ENCODE assay signal across 8 mouse cellular contexts in the genomic region with DNA sequence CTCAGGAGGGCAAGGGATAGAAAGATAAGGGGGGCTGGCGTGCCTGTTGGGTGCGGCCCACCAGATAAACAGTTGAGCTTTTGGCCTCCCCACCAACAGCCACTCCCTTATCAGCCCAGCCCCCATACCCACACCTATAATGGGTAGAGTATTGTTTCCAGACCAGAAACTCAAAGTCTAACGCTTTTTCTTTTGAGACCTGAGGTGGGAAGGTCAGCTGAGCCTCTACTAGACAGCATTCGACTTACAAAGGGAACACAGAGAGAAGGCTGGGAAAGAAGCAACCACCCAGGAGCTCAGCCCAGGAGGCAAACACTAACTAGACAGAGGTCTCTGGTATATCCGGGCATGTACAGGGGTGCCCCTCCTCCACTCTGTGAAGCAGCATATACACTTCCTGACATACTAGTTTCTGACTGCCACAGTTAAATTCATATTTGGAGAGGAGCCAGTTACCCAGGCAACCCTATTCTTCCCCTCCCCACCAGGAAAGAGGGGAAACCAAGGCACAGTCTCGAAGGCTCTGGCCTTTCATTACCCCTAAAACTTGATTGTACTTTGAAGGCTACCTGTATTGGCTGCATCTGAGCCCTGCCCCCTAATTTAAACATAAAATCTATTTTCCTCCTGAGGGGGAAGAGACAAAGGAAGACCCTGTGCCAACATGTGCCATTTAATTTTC. TPM values are rescaled to one million over a fixed set of nuclear protein-coding genes. Genes with fewer than 3 reads are reported as not detected.
DNase-seq lines count a peak whose midpoint lies in the region; ATAC-seq and TF ChIP-seq lines count a peak whose summit lies in the region.

No protein-coding gene starts in this region.

- H3K9me3 ChIP-seq in forebrain, embryonic 12.5 days = no peaks in the 10 kb centered on the region
- H3K9me3 ChIP-seq in liver, embryonic 14.5 days (ENCODE audit: control insufficient read depth, low read length) = no peaks in the 10 kb centered on the region
- no peaks in the 10 kb centered on the region for H3K9me3 ChIP-seq in stomach, embryonic 15.5 days

- no peak for TF ChIP-seq CTCF in liver, embryonic 14.5 days (IDR thresholded peaks at IDR 0.05; ENCODE audit: low read depth)

- peak overlapping the region; percentile 95 for H3K4me3 ChIP-seq in forebrain, embryonic 12.5 days (replicated peaks)
- peak overlapping the region; percentile 71 to 100 for H3K4me3 ChIP-seq in liver, embryonic 14.5 days (ENCODE audit: insufficient read depth in 1 of 2, low read depth in 2 of 2, low read length in 2 of 2)
- H3K4me3 ChIP-seq in stomach, embryonic 15.5 days (replicated peaks) = peak overlapping the region; percentile 74

- peaks cover 41% of the 10 kb centered on the region for H3K36me3 ChIP-seq in forebrain, embryonic 12.5 days (replicated peaks)
- peaks cover 44% of the 10 kb centered on the region for H3K36me3 ChIP-seq in liver, embryonic 14.5 days (replicated peaks; ENCODE audit: control insufficient read depth, insufficient read depth, low read depth)
- H3K36me3 ChIP-seq in stomach, embryonic 15.5 days = peaks cover 44% of the 10 kb centered on the region

- intact Hi-C loops in heart, postnatal 14 days (cut with DNase I) = no loop called here

- peak; percentile 88 for TF ChIP-seq EP300 in liver, embryonic 14.5 days (IDR thresholded peaks at IDR 0.05; ENCODE audit: low read depth)

- peak; percentile 57 for ATAC-seq in CD4-positive, CD25-positive, alpha-beta regulatory T cell, adult 4 months
- no peak for ATAC-seq in forebrain, embryonic 12.5 days (ENCODE audit: low FRiP score)
- peak; percentile 71 for ATAC-seq in liver, embryonic 14.5 days (ENCODE audit: insufficient read depth)
- ATAC-seq in stomach, embryonic 15.5 days (ENCODE audit: insufficient read depth, low FRiP score, low read depth) = 0 out of 2 replicates have a peak, but pooled peaks have one; percentile 11

- H3K27me3 ChIP-seq in forebrain, embryonic 12.5 days = no peaks in the 10 kb centered on the region
- no peaks in the 10 kb centered on the region for H3K27me3 ChIP-seq in liver, embryonic 14.5 days (ENCODE audit: control insufficient read depth, insufficient read depth, low read length)
- no peaks in the 10 kb centered on the region for H3K27me3 ChIP-seq in stomach, embryonic 15.5 days (replicated peaks)

- DNase-seq in heart, adult 11 months = peak; percentile 92
- DNase-seq in heart, postnatal 14 days = no peak
- peak in 2 of 3 experiments; percentile 64 to 69 for DNase-seq in liver, embryonic 14.5 days (ENCODE audit: low read depth in 3 of 3, low spot score in 3 of 3)
- DNase-seq in urinary bladder, postnatal 36 days (ENCODE audit: low spot score in 2 of 2) = no peak
- DNase-seq in embryo, embryonic 9.5 days (ENCODE audit: extremely low spot score) = no peak

- H3K4me2 ChIP-seq in forebrain, embryonic 12.5 days = peak overlapping the region; percentile 100
- H3K4me2 ChIP-seq in liver, embryonic 14.5 days (ENCODE audit: low read depth) = peak overlapping the region; percentile 95
- H3K4me2 ChIP-seq in stomach, embryonic 15.5 days = peak overlapping the region; percentile 90

- H3K9ac ChIP-seq in forebrain, embryonic 12.5 days = peak overlapping the region; percentile 99
- peak overlapping the region; percentile 98 for H3K9ac ChIP-seq in liver, embryonic 14.5 days (replicated peaks)
- H3K9ac ChIP-seq in stomach, embryonic 15.5 days = peak overlapping the region; percentile 80

- WGBS in forebrain, embryonic 12.5 days = 18% methylated on average over 6 of the region's 6 CpGs
- WGBS in liver, embryonic 14.5 days (ENCODE audit: insufficient replicate concordance) = 4% methylated on average over 6 of the region's 6 CpGs
- WGBS in stomach, embryonic 15.5 days = 16% methylated on average over 6 of the region's 6 CpGs

- peaks cover 56% of the 10 kb centered on the region for H3K4me1 ChIP-seq in forebrain, embryonic 12.5 days
- H3K4me1 ChIP-seq in liver, embryonic 14.5 days (replicated peaks; ENCODE audit: control insufficient read depth in 2 of 2, insufficient read depth in 2 of 2, low read length in 1 of 2) = peaks cover 41 to 43% of the 10 kb centered on the region in 2 experiments
- H3K4me1 ChIP-seq in stomach, embryonic 15.5 days = peaks cover 43% of the 10 kb centered on the region

- H3K27ac ChIP-seq in forebrain, embryonic 12.5 days = peak overlapping the region; percentile 99
- peak overlapping the region; percentile 86 for H3K27ac ChIP-seq in liver, embryonic 14.5 days
- H3K27ac ChIP-seq in stomach, embryonic 15.5 days = peak overlapping the region; percentile 89

RNA-seq across cellular contexts. Expression of a gene that starts 7.3 kb away (rescaled TPM):
- total RNA-seq in heart, postnatal 14 days (2021) = 10 to 100 TPM; 13.8 to 14.1 TPM
- 10 to 100 TPM; 20.3 to 20.4 TPM for polyA plus RNA-seq in CD4-positive, CD25-positive, alpha-beta regulatory T cell, adult 4 months (2017; shearing (Covaris generic))
- polyA plus RNA-seq in forebrain, embryonic 12.5 days (2016; fragmentation: Nextera tagmentation; extraction: Ambion mirVana) = 37.1 and 41.7 TPM in 2 replicates
- 17.5 and 19.4 TPM in 2 replicates for polyA plus RNA-seq in liver, embryonic 14.5 days (2012; rRNA removed)
- 25.0 and 28.0 TPM in 2 replicates for polyA plus RNA-seq in liver, embryonic 14.5 days (2014; fragmentation: Nextera tagmentation; extraction: Ambion mirVana)
- 32.7 and 37.5 TPM in 2 replicates for polyA plus RNA-seq in stomach, embryonic 15.5 days (2015; fragmentation: Nextera tagmentation; extraction: Ambion mirVana)

RNA-seq across cellular contexts. Expression of a gene that starts 7.6 kb away (rescaled TPM):
- total RNA-seq in heart, postnatal 14 days (2021) = 10 to 100 TPM; 54.4 to 61.0 TPM
- 10 to 100 TPM; 43.6 to 47.2 TPM for polyA plus RNA-seq in CD4-positive, CD25-positive, alpha-beta regulatory T cell, adult 4 months (2017; shearing (Covaris generic))
- 138 and 139 TPM in 2 replicates for polyA plus RNA-seq in forebrain, embryonic 12.5 days (2016; fragmentation: Nextera tagmentation; extraction: Ambion mirVana)
- 129 and 132 TPM in 2 replicates for polyA plus RNA-seq in liver, embryonic 14.5 days (2012; rRNA removed)
- polyA plus RNA-seq in liver, embryonic 14.5 days (2014; fragmentation: Nextera tagmentation; extraction: Ambion mirVana) = 22.8 and 29.0 TPM in 2 replicates
- polyA plus RNA-seq in stomach, embryonic 15.5 days (2015; fragmentation: Nextera tagmentation; extraction: Ambion mirVana) = 73.9 and 74.1 TPM in 2 replicates

RNA-seq across cellular contexts. Expression of a gene that starts 34.1 kb away (rescaled TPM):
- 1 to 10 TPM; 6.3 to 6.5 TPM for total RNA-seq in heart, postnatal 14 days (2021)
- 1 to 10 TPM; 2.6 to 4.7 TPM for polyA plus RNA-seq in CD4-positive, CD25-positive, alpha-beta regulatory T cell, adult 4 months (2017; shearing (Covaris generic))
- 2.7 TPM in 2 replicates for polyA plus RNA-seq in forebrain, embryonic 12.5 days (2016; fragmentation: Nextera tagmentation; extraction: Ambion mirVana)
- 0.96 and 1.2 TPM in 2 replicates for polyA plus RNA-seq in liver, embryonic 14.5 days (2012; rRNA removed)
- 1.3 and 1.4 TPM in 2 replicates for polyA plus RNA-seq in liver, embryonic 14.5 days (2014; fragmentation: Nextera tagmentation; extraction: Ambion mirVana)
- polyA plus RNA-seq in stomach, embryonic 15.5 days (2015; fragmentation: Nextera tagmentation; extraction: Ambion mirVana) = 8.1 TPM in 2 replicates

RNA-seq across cellular contexts. Expression of a gene that starts 38.3 kb away (rescaled TPM):
- 10 to 100 TPM; 16.4 to 17.2 TPM for total RNA-seq in heart, postnatal 14 days (2021)
- 10 to 100 TPM; 67.5 to 86.6 TPM for polyA plus RNA-seq in CD4-positive, CD25-positive, alpha-beta regulatory T cell, adult 4 months (2017; shearing (Covaris generic))
- 117 and 118 TPM in 2 replicates for polyA plus RNA-seq in forebrain, embryonic 12.5 days (2016; fragmentation: Nextera tagmentation; extraction: Ambion mirVana)
- 36.6 and 63.9 TPM in 2 replicates for polyA plus RNA-seq in liver, embryonic 14.5 days (2012; rRNA removed)
- 55.0 and 58.2 TPM in 2 replicates for polyA plus RNA-seq in liver, embryonic 14.5 days (2014; fragmentation: Nextera tagmentation; extraction: Ambion mirVana)
- 79.3 and 89.8 TPM in 2 replicates for polyA plus RNA-seq in stomach, embryonic 15.5 days (2015; fragmentation: Nextera tagmentation; extraction: Ambion mirVana)

RNA-seq across cellular contexts. Expression of a gene that starts 39.1 kb away (rescaled TPM):
- 10 to 100 TPM; 12.9 to 16.5 TPM for total RNA-seq in heart, postnatal 14 days (2021)
- 10 to 100 TPM in 1 of 2 experiments, 1 to 10 TPM in 1; 9.1 to 12.8 TPM for polyA plus RNA-seq in CD4-positive, CD25-positive, alpha-beta regulatory T cell, adult 4 months (2017; shearing (Covaris generic))
- 19.3 and 20.3 TPM in 2 replicates for polyA plus RNA-seq in forebrain, embryonic 12.5 days (2016; fragmentation: Nextera tagmentation; extraction: Ambion mirVana)
- 2.0 and 2.2 TPM in 2 replicates for polyA plus RNA-seq in liver, embryonic 14.5 days (2012; rRNA removed)
- polyA plus RNA-seq in liver, embryonic 14.5 days (2014; fragmentation: Nextera tagmentation; extraction: Ambion mirVana) = 2.6 and 2.8 TPM in 2 replicates
- 13.1 and 17.3 TPM in 2 replicates for polyA plus RNA-seq in stomach, embryonic 15.5 days (2015; fragmentation: Nextera tagmentation; extraction: Ambion mirVana)

Comparison
In these comparisons a context has a peak if more than half of its experiments do, and no peak if none do; other contexts are left out.
1. DNase-seq: peak in heart, adult 11 months (single experiment) and liver, embryonic 14.5 days (2 of 3); none in heart, postnatal 14 days (0 of 2), urinary bladder, postnatal 36 days (0 of 2) and embryo, embryonic 9.5 days (single experiment).
2. Peak in every context shown above with its lines, with median percentiles within 50 percentile points of each other: H3K27ac ChIP-seq, H3K4me2 ChIP-seq, H3K4me3 ChIP-seq and H3K9ac ChIP-seq.